Mouse (Mus musculus) stomach, embryonic 16.5 days (tissue): ENCODE results near the gene Rrm2. TPM values are rescaled to one million over a fixed set of nuclear protein-coding genes. Genes with fewer than 3 reads are reported as not detected.
"Not testable (repeated sequence)": the region's sequence is repeated elsewhere in the genome, so short reads cannot be mapped to it uniquely, and the experiment has no call there.

Experiments used
- ATAC-seq: fragments of 200-750 bp; cut with Nextera tagmentation; 2 replicates; pipeline ENCODE4 v1.8.0; 2017; ENCODE audit warnings: moderate number of reproducible peaks, moderate TSS enrichment; ENCODE audit not compliant: insufficient read depth, low FRiP score
- H3K27ac ChIP-seq: fragments of 300-500 bp; sonication (generic); 2 replicates; pipeline ENCODE4 v1.5.1; 2014; ENCODE audit warnings: low read length
- H3K27me3 ChIP-seq: fragments of 300-500 bp; sonication (generic); 2 replicates; pipeline ENCODE4 v1.6.1; 2014; ENCODE audit warnings: low read length, control low read depth, mixed read lengths; ENCODE audit not compliant: control insufficient read depth, insufficient read depth
- H3K36me3 ChIP-seq: fragments of 300-500 bp; sonication (generic); 2 replicates; pipeline ENCODE4 v1.6.1; 2014; ENCODE audit warnings: low read length; ENCODE audit not compliant: control insufficient read depth, insufficient read depth
- H3K4me1 ChIP-seq: fragments of 300-500 bp; sonication (generic); 2 replicates; pipeline ENCODE4 v1.6.1; 2014; ENCODE audit warnings: low read length, control low read depth, mixed read lengths; ENCODE audit not compliant: control insufficient read depth, insufficient read depth
- H3K4me2 ChIP-seq: fragments of 300-500 bp; sonication (generic); 2 replicates; pipeline ENCODE4 v1.6.1; 2014; ENCODE audit warnings: low read depth, low read length, mixed read lengths
- H3K4me3 ChIP-seq: fragments of 300-500 bp; sonication (generic); replicated peaks from 2 replicates; pipeline ENCODE4 v1.5.1; 2014; ENCODE audit warnings: mild to moderate bottlenecking, low read length
- H3K9ac ChIP-seq: fragments of 300-500 bp; sonication (generic); 2 replicates; pipeline ENCODE4 v1.6.1; 2014; ENCODE audit warnings: low read length
- H3K9me3 ChIP-seq: fragments of 300-500 bp; sonication (generic); replicated peaks from 2 replicates; pipeline ENCODE4 v1.6.1; 2016; ENCODE audit warnings: low read length, control low read depth; ENCODE audit not compliant: control insufficient read depth
- WGBS: fragments of 180-500 bp; shearing (Covaris S2); extraction: QIAGEN DNeasy Blood & Tissue Kit; methylation state at CpG from one replicate; pipeline ENCODE4 v1.1.7; 2014; 5-methylcytosine and 5-hydroxymethylcytosine counted together
- polyA plus RNA-seq: library from polyadenylated mRNA; unstranded; fragments of >200 nt; fragmentation: Nextera tagmentation; extraction: Ambion mirVana; gene quantifications from 2 replicates; pipeline ENCODE4 v1.2.1, GENCODE M21; 2015

Rrm2 gene
- polyA plus RNA-seq, 1 experiment from 2014 or later = 145 TPM

GRCm38 (mm10) chr12:24734828-24735394, 26.9 kb downstream of the Rrm2 start:
- 68% methylated on average over 13 of the region's 13 CpGs for WGBS
- Histone ChIP-seq H3K27me3 (no peaks in the 10 kb centered on the region), H3K4me3 (no peak overlapping the region), H3K4me2 (no peak overlapping the region), H3K36me3 (no peaks in the 10 kb centered on the region), H3K9ac (no peak overlapping the region), H3K4me1 (no peaks in the 10 kb centered on the region; the same call in 1 of the 2 replicates), H3K9me3 (no peaks in the 10 kb centered on the region), H3K27ac (no peak overlapping the region)
- ATAC-seq = peak; percentile 76

GRCm38 (mm10) chr12:24736956-24737355, 28.9 kb downstream of the Rrm2 start:
- Histone ChIP-seq H3K9ac (no peak overlapping the region), H3K27ac (no peak overlapping the region), H3K9me3 (no peaks in the 10 kb centered on the region), H3K4me1 (no peaks in the 10 kb centered on the region; the same call in 1 of the 2 replicates), H3K4me3 (no peak overlapping the region), H3K4me2 (no peak overlapping the region), H3K27me3 (no peaks in the 10 kb centered on the region), H3K36me3 (no peaks in the 10 kb centered on the region)
- WGBS = 66% methylated on average over 2 of the region's 2 CpGs
- no peak for ATAC-seq

DNA sequence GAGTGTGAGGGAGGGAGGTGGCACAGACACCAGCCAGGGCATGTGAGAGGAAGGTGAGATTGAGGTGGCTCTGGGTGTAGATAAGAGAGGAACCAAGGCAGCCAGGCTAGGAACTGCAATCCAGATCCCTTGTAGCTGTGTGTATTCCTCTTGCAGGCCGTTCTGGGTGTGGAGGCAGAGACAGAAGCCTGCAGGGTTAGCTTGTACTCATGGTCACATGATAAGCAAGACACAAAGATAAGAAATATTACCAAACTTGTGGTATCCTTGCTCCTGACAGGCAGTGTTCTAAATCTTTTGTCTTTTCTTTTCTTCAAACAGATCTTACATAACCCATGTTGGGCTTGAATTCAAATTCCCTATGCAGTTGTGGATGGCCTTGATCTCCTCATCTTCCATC, 31.9 kb downstream of the Rrm2 start:
- H3K4me1 ChIP-seq = no peaks in the 10 kb centered on the region; the same call in 1 of the 2 replicates
- no peak for ATAC-seq
- H3K27me3 ChIP-seq = no peaks in the 10 kb centered on the region
- H3K4me3 ChIP-seq = no peak overlapping the region
- no peaks in the 10 kb centered on the region for H3K9me3 ChIP-seq
- no peak overlapping the region; the same call in 1 of the 2 replicates for H3K9ac ChIP-seq
- no peak overlapping the region for H3K27ac ChIP-seq
- no peaks in the 10 kb centered on the region for H3K36me3 ChIP-seq
- no peak overlapping the region for H3K4me2 ChIP-seq
- 42% methylated on average over 1 of the region's 1 CpGs for WGBS

GRCm38 (mm10) chr12:24741535-24741934, 33.5 kb downstream of the Rrm2 start:
- not testable (repeated sequence) for H3K27ac ChIP-seq, ATAC-seq, H3K27me3 ChIP-seq, H3K4me1 ChIP-seq, H3K4me2 ChIP-seq, H3K4me3 ChIP-seq, H3K9me3 ChIP-seq, H3K9ac ChIP-seq, H3K36me3 ChIP-seq
- WGBS = 70% methylated on average over 6 of the region's 6 CpGs

DNA sequence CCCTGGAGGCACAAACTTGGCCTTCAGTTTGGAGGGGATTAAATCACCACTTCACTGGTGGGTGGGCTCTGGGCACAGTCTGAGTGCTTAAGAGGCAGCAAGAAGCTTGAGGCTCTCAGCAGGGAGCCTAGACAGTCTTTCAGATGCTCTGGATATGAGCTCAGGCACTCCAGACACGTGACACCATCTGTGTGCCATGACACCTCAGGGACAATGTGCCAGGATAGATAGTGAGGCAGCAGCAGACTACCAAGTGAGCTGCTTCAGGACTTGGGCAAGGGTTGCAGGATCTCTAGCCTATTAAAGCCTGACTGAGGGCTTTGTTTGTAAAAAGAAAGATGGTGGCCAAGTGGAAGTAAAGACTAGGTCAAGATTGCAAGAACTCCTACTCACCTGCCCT, 36.3 kb downstream of the Rrm2 start:
- Histone ChIP-seq H3K27me3 (no peaks in the 10 kb centered on the region), H3K4me1 (peaks cover 4% of the 10 kb centered on the region; the same call in 1 of the 2 replicates), H3K4me2 (no peak overlapping the region), H3K9ac (no peak overlapping the region), H3K9me3 (no peaks in the 10 kb centered on the region), H3K27ac (no peak overlapping the region), H3K36me3 (no peaks in the 10 kb centered on the region), H3K4me3 (no peak overlapping the region)
- no peak for ATAC-seq
- 59% methylated on average over 1 of the region's 1 CpGs for WGBS

DNA sequence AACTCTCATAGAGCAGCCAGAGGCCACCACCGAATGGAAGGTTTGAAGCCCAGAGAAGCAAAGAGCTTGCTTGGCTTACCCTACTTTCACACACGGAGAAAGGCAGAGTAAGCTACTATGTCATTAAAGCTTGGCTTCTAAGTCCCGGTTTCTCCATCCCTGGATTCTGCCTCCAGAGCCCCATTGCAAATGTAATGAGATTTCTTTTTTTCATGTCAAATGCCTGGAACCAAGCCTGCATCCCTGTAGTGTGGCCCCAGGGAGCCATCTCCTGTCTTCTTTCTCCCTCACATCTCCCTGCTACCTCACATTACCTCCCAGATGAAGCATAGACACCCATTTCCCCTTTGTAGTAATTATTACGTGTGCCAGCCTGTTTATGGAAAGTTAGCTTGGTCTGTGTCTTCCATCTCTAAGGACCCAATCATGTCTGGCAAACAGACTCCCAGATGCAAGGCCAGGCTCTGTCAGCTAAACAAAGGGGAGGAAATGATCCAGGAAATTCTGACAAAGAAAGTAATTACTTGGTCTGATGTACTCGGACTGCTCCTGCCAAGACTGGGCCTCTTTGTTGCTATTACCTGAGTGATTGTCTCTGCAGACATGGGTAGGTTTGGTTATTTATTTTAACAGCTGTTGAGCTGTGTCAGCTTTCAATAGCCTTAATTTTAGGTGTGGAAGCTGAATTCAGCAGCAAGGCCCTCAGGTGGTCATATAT, 38.7 kb downstream of the Rrm2 start:
- no peak for ATAC-seq
- no peak overlapping the region for H3K9ac ChIP-seq
- H3K4me2 ChIP-seq = no peak overlapping the region
- no peak overlapping the region for H3K4me3 ChIP-seq
- H3K4me1 ChIP-seq = peaks cover 4% of the 10 kb centered on the region; the same call in 1 of the 2 replicates
- no peaks in the 10 kb centered on the region for H3K36me3 ChIP-seq
- 44% methylated on average over 5 of the region's 5 CpGs for WGBS
- H3K9me3 ChIP-seq = no peaks in the 10 kb centered on the region
- peak overlapping the region; percentile 29; the same call in 1 of the 2 replicates for H3K27ac ChIP-seq
- H3K27me3 ChIP-seq = no peaks in the 10 kb centered on the region

DNA sequence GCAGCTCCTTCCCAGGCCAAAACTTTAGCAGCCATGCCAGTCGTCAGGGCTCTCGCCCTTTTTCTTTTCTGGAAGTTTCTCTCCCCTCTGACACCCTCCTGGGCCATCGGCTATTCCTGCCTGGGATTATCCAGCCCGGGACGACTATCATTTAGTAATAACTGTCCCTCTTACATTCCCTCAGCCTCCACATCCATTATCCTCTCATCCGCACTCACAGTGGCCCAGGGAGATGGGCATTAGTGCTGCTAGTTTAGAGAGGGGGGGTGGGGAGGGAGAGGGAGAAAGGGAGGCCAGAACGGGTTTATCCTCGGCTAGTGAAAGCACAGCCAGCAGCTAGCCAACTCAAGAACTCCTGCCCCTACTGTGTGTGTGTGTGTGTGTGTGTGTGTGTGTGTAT, 39.3 kb downstream of the Rrm2 start:
- WGBS = 54% methylated on average over 8 of the region's 8 CpGs

DNA sequence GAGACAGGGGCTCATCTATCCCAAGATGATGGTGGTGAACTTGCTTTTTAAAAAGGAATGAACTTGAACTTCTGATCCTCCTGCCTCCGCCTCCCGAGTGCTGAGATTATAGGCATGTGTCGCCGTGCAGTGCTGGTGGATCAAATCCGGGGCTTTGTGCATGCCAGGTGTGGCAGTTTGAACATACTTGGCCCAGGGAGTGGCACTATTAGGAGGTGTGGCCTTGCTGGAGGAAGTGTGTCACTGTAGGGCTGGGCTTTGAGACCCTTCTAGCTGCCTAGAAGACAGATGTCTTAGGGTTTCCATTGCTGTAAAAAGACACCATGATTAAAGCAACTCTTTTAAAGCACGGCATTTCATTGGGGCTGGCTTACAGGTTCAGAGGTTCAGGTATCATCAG, 42.5 kb downstream of the Rrm2 start:
- Histone ChIP-seq H3K4me2 (no peak overlapping the region), H3K36me3 (no peaks in the 10 kb centered on the region), H3K4me1 (peaks cover 4% of the 10 kb centered on the region; the same call in 1 of the 2 replicates), H3K27ac (no peak overlapping the region), H3K9me3 (no peaks in the 10 kb centered on the region), H3K9ac (no peak overlapping the region), H3K27me3 (no peaks in the 10 kb centered on the region), H3K4me3 (no peak overlapping the region)
- 80% methylated on average over 6 of the region's 6 CpGs for WGBS
- no peak for ATAC-seq

More for the DNA sequence above, 39.3 kb downstream of the Rrm2 start:
- H3K4me3 ChIP-seq = no peak overlapping the region
- no peak overlapping the region for H3K4me2 ChIP-seq
- H3K27ac ChIP-seq = peak overlapping the region; percentile 29; the same call in 1 of the 2 replicates
- H3K36me3 ChIP-seq = no peaks in the 10 kb centered on the region
- H3K27me3 ChIP-seq = no peaks in the 10 kb centered on the region
- no peak overlapping the region for H3K9ac ChIP-seq
- ATAC-seq = no peak
- peaks cover 4% of the 10 kb centered on the region; the same call in 1 of the 2 replicates for H3K4me1 ChIP-seq
- H3K9me3 ChIP-seq = no peaks in the 10 kb centered on the region

DNA sequence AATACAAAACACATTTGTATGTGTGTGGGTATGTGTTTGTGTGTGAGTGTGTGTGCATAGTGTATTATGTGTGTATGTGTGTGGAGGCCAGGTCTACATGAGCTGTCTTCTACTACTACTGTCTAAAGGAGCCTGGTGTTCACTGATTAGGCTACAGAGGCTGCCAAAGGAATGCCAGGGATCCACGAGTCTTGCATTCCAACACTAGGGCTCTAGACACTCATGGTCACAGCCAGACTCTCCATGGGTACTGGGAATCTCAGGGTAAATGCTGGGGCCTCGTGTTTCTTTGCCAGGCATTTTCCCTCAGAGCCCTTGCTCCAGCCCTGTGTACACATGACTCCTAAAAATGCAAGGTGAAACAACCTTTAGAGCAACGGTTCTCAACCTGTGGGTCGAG, 45.6 kb downstream of the Rrm2 start:
- no peak overlapping the region for H3K9ac ChIP-seq
- ATAC-seq = no peak
- no peak overlapping the region for H3K4me3 ChIP-seq
- H3K27ac ChIP-seq = no peak overlapping the region
- H3K4me2 ChIP-seq = no peak overlapping the region
- H3K36me3 ChIP-seq = no peaks in the 10 kb centered on the region
- WGBS = 64% methylated on average over 4 of the region's 4 CpGs
- no peaks in the 10 kb centered on the region; the same call in 1 of the 2 replicates for H3K4me1 ChIP-seq
- no peaks in the 10 kb centered on the region for H3K27me3 ChIP-seq
- H3K9me3 ChIP-seq = no peaks in the 10 kb centered on the region
